Mouse (Mus musculus) spleen, postnatal 14 days (tissue): ENCODE measurements around the gene Wdfy4.
A peak's percentile ranks its signal among the peaks of the same experiment; 100 is the strongest.

Experiments
- DNase-seq, 2 experiments: peaks; one replicate each; pipeline ENCODE4 v3.0.0; 2021 to 2022; ENCODE audit warnings: low spot score in 2 of 2

Gene Wdfy4

DNA sequence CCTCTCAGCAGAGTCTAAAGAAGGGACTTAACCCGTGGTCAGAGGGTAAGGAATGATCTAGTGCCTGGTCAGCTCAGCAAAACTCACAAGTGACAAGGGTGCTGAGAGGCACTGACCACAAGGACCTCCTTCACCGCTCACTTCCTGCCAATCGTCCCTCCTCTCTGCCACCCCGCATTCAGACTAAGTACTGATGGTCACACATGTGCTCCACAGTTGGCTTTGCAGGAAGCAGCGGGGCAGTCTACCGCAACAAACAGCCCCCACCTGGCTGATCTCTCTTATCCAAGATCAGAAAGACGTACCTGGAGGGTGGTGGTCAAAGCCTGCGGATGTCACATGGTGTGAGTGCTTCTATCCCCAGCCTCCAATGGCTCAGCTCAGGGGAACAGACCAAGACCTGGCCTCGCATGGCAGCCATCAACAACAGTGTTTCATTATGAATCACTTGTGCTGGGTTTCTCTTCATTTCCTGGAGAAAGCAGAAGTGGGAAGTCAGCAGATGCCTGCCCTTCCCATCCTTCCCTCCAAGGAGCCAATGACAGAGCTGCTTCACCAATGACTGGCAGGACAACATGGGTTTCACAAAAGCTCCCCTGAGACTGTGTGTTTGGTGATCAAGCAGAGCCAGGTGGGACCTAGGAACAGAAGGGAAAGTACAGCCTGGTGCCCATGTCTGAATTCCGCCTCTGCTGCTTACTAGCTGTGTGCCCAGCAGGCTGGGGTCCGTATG lies at the start of gene Wdfy4:
Wdfy4 (minus strand) TSS at position 441 of the 733 bp plus-strand sequence.
- DNase-seq: peak; percentile 16 to 43

DNA sequence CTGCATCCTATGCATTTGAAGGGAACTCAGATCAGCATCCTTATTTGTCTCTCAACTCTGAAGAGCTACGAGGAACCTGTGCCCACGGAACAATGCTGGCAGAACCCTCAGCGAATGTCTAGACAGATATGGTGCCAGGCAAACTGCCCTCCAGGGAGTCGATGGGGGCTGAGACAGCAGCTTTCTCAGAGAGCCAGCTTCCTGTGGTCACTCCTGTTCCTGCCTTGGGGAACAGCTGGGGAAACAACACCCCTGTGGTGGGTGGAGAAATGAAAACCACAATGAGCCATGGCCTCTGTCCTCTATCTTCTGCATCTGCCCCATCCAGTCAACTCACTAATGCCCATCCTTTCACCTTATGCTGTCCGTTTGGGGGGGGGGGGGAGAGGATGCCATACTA lies 46.7 kb upstream of the Wdfy4 start:
- no peak for DNase-seq

DNA sequence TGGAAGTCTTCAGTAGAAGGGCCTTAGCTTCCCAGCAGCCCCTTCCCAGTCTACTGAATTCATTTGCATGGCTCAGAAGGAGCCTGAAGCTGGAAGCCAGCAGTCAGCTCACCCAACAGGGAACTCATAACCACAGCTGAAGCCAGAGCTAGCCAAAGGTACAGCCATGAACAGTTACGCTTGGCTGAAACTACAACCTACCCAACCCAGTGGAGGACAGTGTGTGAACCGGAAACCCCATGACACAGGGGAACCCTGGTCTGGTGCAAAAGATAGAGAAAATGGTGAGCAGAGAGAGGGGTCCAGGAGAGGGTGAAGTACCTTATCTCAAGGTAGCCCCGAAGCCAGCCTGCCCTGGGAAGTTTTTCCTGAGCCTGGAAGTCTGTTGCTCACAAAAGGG lies 46.0 kb upstream of the Wdfy4 start:
- no peak for DNase-seq

DNA sequence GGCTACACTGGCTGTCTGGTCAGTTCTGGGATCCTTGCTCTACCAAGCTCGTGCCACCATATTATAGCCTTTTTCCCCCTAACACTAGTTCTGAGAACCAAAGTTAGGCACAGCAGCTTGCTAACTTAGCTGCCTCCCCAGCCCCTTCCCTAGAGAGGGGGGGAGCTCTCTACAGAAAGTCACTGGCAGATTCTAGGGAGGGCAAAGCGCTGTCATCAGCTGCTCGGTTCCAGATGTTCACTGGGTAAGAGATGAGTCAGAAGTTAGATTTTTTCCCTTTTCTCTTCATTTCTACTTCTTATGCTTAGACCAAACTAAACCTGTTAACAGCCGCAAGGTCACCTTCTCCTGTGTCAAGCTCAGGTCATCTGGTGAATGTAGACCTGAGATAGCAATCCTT lies 45.4 kb upstream of the Wdfy4 start:
- no peak for DNase-seq

DNA sequence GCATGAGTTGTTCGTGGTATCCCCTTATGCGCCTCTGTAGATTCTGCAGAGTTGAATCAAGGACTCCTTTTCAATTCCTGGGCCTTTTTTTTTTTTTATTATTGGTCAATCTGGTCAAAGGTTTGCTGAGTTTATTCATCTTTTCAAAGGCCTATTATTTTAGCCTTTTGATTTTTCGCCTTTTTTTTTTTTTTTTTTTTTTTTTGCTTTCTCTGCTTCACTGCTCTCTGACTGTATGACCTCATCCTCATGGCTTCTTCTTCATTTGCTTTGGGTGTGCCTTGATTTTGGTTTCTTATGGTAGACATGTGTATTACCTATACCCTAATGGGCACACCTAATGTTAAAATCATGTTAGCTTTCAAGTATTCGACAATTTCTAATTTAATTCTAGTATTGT lies 39.9 kb upstream of the Wdfy4 start:
- DNase-seq: no peak

DNA sequence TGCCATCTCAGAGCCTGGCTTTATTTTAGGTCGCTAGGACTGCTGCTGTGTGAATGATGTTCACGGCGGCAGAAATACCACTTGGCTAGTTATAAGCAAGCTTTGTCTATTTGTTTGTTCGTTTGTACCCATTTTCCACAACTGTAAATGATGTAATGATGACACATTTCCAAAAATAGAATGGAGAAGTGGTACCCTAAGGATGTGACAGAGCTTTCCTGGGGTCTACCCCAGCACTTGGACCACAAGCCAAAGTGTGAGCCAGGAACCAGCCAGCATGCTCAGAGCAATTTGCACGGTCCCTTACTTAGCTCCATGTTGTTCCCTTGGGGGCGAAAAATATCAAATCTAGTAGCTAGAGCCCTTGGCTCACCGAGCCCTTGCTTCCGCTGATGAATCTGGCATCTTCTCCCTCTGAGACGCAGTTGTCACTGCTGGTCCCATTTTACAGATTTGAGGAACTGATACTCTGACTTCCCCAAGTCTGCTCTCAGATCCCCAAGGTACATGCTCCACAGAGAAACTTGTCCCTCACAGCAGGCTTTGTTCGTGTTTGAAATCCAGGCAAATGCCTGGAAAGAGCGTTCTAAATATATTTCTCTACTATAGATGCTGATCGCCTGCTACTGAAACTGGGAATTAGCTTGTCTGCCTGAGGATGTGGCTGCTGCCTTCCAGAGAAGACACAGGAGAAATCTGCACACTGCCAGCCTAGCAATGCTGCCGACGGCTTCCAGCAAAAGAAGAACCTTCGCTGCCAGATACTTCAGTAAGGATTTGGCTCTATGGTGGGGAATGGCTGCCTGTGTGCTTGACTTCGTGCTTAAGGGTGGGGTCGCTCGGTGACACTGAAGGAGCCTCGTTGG lies 31.3 kb upstream of the Wdfy4 start:
- DNase-seq: no peak

DNA sequence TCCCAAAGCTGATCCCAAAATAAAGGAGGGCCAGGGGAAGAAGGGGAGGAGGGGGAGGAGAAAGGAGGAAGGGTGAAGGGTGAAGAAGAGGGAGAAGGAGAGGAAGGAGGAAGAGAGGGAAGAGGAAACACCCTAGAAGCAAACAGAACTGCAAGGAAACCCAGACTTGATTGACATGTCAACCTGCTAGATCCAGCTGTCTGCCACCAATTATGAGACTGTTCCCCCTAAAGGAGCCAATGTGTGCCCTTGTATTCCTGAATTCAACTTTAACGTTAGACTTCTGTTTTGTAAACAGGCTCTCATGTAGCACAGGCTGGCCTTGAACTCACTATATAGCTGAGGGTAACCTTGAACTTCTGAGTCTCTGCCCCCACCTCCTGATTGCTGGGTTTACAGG lies 29.9 kb upstream of the Wdfy4 start:
- no peak for DNase-seq

DNA sequence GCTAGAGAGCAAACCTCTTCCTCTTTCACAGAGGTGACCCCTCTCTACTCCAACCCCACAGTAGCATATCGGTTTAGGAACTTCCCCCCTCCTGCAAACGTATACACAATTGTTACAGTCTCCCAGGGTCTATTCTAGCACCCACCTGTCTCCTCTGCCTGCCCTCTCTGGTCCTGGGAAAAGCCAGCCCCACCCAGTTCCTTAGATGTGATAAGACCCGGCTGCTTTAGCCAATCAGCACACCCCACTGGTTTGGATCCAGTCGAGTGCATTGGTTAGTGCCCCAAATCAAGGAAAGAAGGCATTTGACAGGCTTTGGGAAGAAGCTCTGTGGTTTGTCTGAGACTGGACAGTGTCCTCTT lies 29.4 kb upstream of the Wdfy4 start:
- DNase-seq: no peak

DNA sequence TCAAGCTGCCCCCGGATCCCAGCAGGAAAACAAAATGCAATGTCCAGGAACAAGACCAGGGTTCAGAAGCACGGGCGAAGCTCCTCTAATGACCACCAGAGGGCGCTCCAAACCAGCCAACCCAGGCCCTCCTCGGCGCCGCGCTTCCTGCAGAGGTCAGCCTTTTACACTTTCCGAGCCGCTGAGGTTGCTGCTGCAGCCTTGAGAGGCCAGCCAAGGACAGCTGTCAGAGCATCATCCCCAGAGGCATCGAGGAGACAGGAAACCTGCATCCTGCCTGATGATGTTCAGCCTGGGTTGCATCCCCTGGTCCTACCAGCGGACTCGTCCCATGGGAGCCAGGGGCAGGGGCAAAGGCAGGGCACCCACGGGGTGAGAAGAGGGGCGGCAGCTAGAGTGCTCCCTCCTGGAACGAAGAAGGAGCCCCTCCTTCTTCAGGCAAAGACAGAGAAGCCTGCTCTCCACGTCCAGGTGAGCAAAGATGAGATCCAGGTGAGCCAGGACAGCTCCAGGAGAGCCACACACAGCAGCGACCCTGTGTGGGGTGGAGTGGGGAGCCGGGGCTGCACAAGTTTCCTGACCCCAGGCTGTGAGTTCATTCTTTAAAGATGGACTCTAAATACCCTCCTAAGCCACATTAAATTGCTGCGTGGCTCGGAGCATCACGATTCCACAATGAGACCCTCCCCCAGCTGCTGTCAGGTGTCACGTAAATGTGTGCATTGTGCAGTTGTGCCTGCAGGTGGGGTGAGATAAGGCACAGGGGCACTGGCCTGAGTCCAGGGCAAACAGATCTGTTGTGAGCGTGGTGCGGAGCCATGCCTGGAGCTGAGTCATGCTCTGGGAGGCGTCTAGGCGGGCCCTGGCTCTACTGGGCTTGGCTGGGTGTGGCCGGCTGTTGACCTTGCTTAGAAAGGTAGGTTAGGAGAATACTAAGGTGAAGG lies 28.8 kb upstream of the Wdfy4 start, which contains the start of gene Arhgap22:
Arhgap22 (plus strand) TSS at position 204 of the 944 bp plus-strand sequence.
- DNase-seq: peak; percentile 49 to 75

DNA sequence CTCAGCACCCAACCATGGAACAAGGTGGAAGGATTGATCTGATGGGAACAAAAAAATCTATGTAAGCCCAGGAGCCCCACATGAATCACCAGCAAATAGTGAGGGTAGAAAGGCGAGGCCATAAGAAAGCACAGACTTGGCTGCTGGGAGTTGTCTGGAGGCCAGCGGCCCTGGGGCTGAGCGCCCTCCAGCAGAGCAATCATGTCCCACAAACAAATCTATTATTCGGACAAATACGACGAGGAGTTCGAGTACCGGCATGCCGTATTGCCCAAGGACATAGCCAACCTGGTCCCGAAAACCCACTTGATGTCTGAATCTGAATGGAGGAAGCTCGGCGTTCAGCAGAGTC lies 27.6 kb upstream of the Wdfy4 start:
- DNase-seq: no peak

DNA sequence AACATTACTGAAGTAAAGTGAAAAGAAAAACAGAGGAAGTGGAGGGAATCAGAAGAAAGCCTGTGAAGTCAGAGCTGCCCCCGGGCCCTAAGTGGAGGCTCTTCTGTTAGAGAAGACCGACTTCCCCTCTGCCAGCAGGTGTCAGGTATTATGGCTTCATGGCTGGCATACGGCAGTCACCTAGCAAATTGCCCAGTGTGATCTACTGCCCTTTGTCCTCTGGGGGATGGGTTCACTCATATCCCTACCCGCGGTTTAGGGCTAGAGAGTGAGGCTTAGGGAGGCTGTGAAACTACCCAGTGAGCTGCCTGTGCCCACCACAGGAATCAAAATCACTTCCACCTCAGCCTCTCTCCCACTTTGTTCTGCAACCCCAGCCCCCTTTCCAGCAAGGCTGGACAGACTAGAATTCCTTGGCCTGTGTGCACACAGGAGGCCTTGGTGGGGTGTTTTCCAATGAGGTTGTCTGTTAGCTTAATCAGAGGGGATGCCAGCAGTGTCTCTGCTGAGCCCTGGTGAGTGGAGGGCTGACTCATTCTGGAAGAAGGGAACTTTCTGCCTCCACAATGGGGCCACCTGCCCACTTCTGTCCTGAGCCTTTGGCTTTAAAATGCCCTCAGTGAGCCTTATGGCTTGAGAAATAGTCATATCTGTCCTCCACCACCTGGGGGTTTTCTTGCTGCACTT lies 27.1 kb upstream of the Wdfy4 start:
- DNase-seq: no peak

DNA sequence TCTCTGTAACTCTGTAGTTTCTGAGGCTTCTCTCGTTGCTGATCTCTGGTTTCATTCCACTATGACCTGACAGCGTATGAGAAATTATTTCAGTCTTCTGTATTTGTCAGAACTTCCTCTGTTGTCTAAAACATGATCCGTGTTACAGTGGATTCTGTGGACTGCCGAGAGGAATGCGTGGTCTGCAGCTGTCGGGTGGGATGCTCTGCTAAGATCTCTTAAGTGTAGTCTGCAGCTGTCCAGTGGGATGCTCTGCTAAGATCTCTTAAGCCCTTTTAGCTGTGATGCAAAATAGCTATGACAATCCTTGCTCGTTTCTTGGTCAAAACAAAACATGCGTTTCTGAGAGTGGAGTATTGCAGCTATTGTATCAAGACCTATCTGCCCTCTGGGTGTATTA lies 25.5 kb upstream of the Wdfy4 start:
- DNase-seq: no peak

DNA sequence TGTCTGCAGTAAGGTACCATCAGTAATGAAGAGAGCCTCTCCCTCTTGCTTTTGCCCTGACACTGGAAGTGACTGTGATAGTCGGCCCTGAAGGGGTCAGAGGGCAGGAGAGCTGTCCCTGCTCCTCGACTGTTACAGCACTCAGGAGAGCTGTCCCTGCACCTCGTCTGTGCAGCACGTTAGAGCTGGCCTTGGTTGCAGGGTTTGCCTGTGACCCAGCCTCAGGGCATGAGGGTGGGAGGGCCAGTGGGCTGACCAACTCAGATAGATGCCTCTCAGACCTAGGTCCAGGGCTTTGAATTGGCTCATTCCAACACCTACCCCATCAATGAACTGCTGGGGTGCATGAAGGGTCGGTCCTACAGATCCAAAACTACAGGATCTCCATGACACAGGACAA lies 23.0 kb upstream of the Wdfy4 start:
- no peak for DNase-seq

DNA sequence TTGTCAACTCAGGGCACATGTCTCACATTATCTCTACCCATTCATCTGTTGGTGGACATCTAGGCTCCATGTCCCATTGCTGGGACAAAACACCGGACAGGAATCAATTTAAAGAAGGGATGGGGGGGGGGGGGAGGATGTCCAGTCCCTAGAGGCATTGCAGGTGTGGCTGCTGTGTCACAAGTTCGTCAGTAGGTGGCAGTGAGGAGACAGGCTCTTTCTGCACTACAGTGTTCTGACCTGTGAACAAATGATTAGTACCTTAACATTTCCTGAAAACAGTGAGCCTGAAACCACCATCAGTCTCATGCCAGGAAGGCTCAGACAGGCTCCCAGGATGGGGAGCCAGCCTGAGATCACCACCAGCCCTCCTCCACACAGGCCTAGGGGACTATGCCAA lies 21.7 kb upstream of the Wdfy4 start:
- no peak for DNase-seq

DNA sequence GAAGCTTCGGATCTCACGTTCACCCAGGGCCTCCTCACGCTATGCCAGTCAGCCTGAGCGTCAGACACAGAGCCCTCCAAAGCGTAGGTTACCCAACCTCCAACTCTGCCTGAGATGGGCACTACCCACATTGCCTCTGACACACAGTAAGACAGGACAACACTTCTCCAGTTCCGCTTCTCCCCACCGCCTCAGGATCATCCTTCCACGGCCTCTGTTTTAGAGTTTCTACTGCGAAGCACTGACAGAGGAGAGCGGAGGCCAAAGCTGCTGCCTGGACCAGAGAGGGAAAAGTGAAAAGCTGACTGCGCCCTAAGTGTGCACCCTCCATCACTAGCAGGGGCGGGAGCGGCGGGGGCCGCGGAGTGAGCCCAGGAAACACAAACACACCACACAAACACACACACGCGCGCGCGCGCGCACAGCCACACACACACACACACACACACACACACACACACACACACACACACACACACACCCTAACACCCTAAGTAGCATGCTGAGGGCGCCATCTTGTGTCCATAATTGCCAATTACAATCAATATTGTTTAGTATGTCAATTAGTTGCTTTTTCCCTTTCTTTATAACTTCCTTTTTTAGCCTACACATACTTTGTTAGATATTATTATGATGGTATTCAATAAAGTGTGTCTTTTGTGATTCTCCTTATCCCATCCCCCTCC lies 20.1 kb upstream of the Wdfy4 start:
- DNase-seq: no peak

DNA sequence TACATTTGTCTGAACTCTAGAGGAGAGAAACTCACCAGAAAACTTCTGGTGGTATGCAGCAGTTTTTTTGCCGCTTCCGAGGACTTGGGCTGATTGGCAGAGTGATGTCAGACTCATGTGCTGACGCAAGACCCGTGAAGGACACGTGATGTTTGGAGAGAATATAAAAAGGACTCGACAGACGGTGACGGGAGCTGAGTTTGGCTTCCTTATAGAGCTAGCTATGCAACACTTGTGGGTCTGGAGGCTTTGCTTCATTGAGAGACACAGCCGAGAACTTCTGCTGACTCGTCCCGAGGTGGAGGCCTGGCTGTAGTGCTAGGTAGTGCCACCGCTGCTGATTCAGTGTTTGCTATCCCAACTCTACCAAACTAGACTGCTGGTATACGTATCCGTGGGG lies 18.5 kb upstream of the Wdfy4 start:
- no peak for DNase-seq

DNA sequence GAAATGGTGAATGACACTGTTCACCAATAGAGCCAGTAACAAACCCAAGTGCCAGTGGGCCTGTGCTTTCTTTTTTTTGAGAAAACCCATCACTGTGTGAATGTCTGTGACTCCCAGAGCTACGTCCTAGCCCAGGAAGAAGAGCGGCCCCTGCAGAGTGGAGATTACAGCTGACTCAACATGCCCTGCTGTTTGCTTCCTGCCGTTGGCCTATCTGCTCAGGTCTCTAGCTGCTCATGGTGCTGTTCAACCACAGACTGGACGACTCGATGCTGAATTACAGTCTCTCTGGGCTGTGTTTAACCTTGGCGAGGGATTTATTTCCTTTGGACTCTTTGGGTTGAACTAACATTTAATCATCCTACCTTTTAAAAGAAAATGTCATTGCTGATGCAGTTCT lies 17.6 kb upstream of the Wdfy4 start:
- DNase-seq: no peak

DNA sequence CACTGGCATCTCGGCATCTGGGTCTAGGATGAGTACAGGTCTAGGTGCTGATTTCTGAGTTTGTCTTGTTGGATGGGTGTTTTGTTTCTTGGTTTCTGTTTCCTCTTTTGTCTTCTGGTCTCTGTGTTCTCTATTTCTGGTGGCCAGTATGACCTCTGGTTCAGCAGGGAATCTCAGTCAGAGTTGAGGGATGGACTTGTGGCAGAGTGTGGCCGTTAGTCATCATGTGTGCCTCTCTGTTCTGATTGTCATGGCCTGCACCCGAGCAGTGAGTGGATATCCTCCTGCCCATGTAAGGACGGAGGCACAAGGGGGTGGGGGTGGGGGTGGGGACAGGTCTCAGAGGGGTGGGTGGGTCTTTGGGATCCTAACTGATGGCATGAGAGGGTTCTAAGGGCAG lies 16.9 kb upstream of the Wdfy4 start:
- DNase-seq: no peak

DNA sequence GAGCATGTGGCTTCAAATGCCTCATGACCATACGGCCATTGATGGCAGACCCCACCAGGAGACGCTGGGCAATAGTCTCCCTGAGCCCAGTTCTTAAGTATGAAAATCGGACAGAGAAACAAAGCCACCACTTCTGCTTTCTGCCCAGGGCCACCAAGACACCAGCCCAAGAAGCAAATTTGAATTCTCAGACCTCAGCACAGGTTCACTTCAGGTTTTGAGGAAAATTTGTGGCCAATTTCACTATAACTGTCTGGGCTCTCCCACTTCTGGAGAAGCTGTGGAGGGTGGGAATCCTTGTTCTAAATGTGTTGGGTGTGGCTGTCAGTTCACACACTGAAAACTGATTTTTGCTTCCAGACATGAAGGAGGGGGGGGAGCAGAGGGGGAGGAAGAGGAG lies 8.9 kb upstream of the Wdfy4 start:
- peak in 1 of 2 experiments; percentile 14 for DNase-seq

DNA sequence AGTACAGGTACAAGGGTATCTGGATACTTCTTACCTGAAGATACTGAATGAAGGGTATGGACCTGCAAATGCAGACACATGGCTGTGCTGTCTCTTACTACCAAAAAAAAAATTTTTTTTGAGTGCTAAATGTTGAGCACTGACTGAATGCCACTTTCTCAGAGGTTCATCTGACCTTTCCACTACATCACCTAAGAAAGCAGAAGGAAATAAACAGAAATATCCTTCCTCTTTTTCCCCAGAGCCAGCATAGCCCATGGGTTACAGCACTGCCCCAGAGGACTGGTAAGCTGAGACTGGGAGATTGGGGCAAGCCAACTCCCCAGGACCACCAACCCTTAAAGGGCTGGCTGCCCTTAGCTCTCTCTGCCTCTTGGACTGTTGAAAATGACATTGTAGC lies 8.5 kb upstream of the Wdfy4 start:
- DNase-seq: no peak

DNA sequence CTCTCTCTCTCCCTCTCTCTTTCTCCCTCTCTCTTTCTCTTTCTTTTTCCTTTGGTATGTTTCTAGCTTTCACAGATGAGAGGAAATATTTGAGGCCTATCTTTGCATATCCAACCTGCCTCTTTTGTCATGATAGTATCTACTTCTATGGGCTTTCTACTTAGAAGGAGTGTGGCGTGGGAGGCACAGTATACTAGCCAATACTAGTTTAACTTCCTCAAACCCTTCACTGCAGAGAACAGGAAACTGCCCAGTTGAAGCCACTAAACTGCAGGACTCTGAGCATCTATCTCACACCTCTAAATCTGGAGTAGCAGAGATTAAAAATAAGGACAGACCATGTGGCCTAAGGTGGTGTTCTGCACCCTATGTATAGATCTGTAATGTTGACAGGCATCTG lies 5.3 kb upstream of the Wdfy4 start:
- DNase-seq: no peak
